Mouse (Mus musculus): Measurements from ENCODE around the gene Rps18.
"Not testable (repeated sequence)": the region's sequence is repeated elsewhere in the genome, so short reads cannot be mapped to it uniquely, and the experiment has no call there.

Rps18 gene

GRCm38 (mm10) chr17:33968489-33968888, 12.7 kb upstream of the Rps18 start:
- DNase-seq (ENCODE audit: low spot score in 2 of 2) = peak in 1 of 2 experiments; percentile 80

DNA sequence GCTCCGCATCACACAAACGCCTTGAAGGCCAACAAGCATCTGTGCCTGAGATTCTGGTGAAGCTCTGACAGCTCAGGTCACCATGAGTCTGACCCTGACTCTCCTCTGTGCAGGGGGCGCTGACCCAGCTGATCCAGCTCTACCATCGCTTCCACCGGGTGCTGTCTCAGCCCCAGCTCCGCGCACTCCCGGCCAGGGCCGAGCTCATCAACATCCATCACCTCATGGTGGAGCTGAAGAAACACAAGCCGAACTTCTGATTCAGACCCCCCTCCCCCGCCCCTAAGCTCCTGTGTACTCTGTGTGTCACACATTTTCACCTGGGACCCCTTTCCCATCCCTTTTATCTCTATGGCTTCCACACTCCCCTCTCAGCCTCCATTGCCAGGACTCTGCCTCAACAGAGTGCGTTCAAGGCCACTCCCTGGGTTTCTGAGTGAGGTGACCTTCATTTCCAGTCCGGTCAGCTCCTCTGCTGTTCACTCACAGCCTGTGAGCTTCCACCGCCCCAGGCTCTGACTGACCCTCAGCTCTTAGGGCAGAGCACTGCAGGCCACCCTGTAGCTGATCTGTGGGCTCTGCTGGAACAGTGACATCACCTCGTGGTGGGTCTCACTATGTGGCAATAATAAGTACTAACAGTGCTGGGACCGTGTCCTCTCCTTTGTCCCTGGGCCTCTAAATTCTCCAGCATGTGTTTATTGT, 10.2 kb upstream of the Rps18 start:
- DNase-seq (ENCODE audit: low spot score in 2 of 2) = no peak

GRCm38 (mm10) chr17:33965082-33965845, 9.5 kb upstream of the Rps18 start:
- no peak for DNase-seq (ENCODE audit: low spot score in 2 of 2)

DNA sequence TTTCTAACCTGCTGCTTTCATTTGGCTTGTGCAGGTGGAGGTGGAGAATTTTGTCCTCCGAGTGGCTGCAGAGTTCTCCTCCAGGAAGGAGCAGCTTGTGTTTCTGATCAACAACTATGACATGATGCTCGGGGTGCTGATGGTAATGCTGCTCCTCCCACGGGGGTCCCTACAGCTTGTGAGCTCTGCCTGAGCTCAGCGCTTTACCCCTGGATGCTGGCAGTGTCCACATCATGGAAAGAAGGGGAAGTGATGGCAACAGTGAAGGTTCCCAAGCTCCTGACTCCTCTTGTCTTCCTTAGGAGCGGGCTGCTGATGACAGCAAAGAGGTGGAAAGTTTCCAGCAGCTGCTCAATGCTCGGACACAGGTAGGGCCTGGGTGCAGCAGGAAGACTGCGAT, 7.1 kb upstream of the Rps18 start:
- no peak for DNase-seq (ENCODE audit: low spot score in 2 of 2)

DNA sequence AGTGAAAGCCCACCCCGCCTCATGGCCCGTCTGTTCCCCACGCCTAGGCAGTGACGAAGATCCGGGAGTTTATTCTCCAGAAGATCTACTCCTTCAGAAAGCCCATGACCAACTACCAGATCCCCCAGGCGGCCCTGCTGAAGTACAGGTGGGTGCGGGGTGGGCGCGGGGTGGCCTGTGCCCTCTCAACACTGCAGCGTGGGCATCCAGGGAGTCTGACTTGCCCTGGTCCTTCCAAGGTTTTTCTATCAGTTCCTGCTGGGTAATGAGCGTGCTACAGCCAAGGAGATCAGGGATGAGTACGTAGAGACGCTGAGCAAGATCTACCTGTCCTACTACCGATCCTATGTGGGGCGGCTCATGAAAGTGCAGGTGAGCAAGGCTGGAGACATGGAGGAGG, 4.1 kb upstream of the Rps18 start:
- no peak for DNase-seq (ENCODE audit: low spot score in 2 of 2)

DNA sequence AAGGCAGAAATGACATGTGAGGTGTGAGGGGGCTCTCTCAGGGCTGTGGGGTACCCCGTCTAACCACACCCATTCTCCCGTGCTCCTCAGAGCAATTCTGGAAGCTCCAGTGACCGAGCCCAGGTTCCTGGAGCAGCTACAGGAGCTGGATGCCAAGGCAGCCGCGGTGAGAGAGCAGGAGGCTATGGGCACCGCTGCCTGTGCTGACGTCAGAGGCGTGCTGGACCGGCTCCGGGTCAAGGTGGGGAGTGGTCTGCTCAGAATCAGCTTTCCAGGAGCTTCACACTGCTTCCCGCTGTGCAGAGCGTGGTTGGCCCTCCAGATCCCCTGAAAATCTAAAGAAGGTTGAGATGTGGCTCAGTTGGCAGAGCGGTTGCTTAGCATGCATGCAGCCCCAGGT, 3.3 kb upstream of the Rps18 start:
- no peak for DNase-seq (ENCODE audit: low spot score in 2 of 2)

GRCm38 (mm10) chr17:33958451-33958850, 2.6 kb upstream of the Rps18 start:
- no peak for DNase-seq (ENCODE audit: low spot score in 2 of 2)

DNA sequence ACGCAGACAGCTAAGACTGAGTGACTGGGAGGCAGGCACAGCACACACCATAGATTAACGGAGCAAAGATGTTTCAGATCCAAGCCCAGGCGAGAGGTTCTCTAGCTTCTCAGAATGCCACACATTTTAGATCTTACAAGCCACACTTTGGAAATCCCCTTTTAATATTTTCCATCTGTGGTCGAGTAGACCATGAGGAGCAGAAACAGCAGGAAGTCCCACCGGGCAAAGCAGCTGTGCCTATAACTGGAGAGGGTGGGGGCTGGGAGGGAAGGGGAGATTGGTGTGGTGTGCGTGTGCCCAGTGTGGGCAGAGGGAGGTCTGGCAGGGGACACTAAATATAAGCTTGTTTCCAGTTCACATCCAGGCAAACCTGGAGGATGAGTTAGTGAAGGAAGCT, 1.7 kb upstream of the Rps18 start:
- DNase-seq (ENCODE audit: low spot score in 2 of 2) = no peak

DNA sequence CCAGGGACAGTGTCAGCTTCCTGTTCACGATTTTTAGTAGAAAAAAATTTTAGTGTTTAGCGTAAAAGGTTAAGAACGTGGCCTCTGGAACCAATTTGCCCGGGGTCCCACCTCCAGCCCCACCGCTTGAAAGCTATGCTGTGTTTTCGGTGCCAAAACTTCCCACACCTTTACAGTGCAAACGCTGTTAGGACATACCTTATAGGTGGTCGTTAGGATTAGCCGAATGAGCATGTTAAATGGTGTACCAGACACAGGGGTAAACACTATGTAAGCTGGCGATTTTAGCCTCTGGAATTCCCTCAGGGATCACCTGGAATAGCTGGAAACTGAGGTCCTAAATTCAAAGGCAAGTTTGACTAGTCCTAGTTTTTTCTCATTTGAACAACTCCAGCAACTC, 535 bp upstream of the Rps18 start:
- DNase-seq (ENCODE audit: low spot score in 2 of 2) = no peak

GRCm38 (mm10) chr17:33954646-33955554, 901 bp downstream of the Rps18 start:
- no peak for DNase-seq (ENCODE audit: low spot score in 2 of 2)

DNA sequence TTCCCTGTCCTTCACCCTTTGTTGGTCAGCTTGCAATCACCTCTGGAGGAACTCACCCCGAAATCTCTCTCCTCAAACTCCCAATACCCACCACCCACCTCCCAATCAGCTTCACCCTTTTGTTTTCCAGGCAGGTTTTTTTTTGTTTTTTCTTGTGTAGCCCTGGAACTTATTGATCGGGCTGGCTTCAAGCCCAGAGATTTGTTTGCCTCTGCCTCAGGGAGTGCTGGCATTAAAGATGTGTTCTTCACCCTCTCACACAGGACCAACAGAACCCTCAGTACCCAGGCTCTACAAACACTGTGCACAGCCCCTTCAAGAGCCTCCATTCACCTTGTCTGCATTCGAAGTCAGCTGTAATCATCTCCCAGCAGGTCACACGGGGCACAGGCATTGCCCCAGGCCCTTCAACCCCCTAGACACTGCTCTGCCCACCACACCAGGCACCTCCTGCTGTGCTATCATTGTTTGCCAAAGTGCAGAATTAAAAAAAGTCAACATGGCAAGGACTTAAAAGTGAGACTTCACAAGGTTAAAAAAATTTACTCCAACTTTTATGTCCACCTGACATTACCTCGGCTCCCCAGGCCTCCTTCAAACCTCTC, 1.7 kb downstream of the Rps18 start:
- DNase-seq (ENCODE audit: low spot score in 2 of 2) = no peak

DNA sequence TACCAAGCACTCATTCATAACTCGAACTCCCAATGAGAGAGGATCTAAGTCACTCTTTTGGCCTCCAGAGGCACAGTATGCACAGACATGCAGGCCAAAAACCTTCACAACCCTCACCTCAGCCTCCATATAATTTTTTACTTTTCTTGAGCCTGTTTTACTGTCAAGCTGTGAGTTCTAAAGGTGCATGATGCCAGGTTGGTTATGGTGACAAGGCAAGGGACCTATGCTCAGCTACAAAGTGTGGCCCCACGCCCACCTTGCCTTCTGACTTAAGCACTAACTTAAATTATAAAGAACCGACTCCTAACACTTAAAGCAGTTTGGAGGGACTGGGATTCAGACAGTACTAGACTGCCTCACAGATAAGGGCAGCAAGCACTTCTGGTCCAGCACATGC, 2.5 kb downstream of the Rps18 start:
- DNase-seq (ENCODE audit: low spot score in 2 of 2) = no peak

DNA sequence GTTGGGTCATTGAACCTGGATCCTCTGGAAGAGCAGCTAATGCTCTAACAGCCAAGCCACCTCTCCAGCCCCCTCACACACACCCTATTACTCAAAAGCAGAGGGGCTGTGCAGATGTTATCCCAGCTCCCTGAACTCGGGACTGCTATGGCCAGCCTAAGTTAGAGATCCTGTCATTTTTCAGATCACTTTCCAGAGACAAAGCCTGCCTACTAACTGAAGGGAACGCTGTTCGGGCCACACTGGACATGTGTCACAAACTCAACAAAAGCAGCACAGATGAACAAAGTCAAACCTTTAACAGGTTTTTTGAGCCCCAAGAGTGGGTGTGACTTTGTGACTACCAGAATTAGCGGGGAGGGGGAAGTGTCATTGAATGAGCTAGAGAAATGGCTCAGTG, 2.9 kb downstream of the Rps18 start:
- no peak for DNase-seq (ENCODE audit: low spot score in 2 of 2)

DNA sequence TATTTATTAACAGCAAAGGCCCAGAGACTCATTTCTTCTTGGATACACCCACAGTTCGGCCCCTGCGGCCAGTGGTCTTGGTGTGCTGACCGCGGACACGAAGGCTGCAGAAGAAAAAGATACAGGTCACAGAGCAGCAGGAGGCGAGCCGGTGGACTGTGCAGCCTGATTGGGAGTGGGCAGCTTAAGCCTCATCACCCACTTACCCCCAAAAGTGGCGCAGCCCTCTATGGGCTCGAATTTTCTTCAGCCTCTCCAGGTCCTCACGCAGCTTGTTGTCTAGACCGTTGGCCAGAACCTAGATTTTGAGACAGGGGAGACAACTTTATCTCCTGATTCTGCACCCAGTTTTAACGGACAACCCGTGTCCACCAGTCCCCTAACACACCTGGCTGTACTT, 3.8 kb downstream of the Rps18 start:
- not testable (repeated sequence) for DNase-seq (ENCODE audit: low spot score in 2 of 2)

DNA sequence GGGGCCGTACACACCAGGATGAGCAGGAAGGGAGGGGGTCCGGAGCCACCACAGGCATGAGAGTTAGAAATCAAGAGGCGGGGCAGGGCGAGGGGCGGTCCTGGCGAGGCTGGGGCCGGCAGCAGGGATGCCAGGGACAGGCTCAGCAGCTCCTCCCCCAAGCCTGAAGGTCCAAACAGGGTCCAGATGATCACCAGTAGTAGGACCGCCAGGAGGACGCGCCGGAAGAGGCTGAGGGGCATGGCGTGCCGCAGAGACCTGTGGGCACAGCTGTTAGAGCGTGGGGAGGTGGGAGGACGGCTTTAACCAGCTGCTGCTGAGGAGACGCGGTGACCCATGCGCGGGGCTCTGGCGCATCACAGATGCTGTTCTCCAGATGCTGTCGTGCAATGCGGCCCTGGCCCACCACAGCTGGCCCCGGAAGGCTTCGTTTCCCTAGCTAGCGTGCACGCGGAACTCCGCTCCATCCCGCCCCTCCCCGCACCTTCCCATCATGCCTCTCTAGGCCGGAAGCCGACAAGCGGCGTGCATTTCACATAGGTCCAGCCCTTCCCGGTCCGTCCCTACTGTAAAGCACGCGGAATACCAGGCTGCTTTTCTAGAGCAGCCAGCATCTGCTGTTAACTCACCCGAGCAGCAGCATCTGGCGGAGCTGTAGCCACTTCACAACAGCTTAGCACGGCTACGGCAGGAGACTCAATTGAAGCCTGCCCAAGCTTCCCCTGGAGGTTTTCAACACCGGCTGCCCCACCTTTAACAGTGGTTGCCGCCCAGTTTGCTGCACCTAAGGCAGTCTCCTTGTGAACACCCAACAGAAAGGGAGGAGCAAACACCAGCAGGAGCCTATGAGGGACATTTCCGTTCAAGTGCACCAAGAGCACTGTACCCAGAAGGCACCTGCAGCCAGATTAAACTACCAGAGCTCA, 4.5 kb downstream of the Rps18 start, which contains the start of gene B3galt4:
Gene B3galt4 (minus strand): TSS at position 468 of the 926 bp plus-strand sequence.
- peak in 1 of 2 experiments; percentile 73 for DNase-seq (ENCODE audit: low spot score in 2 of 2)

DNA sequence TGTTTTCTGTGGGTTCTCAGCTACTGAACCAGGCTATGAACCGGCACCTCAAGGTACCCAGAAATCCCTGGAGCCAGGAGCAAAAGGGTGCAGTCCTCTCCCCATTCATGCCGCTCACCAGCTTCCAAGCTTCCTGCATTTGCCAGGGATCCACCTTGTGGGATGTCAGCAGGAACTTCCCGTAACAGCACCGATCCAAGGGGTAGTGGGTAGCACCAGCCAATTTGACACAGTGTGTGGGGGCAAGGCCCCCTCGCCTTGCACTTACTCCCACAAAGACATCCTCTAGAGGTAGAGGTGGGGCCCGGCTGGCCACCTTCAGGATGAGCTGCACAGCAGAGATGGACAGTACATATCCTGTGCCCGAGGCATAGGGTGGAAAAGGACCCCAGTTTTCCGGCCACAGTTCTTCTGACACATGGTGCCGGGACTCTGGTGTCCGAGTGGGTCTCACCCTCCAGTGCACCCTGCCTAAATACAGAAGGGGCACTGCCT, 5.6 kb downstream of the Rps18 start:
- DNase-seq (ENCODE audit: low spot score in 2 of 2) = no peak

- no peak for DNase-seq (ENCODE audit: low spot score in 2 of 2)
Measured at GRCm38 (mm10) chr17:33948905-33949537, 6.8 kb downstream of the Rps18 start.

GRCm38 (mm10) chr17:33948090-33948904, 7.5 kb downstream of the Rps18 start:
- no peak for DNase-seq (ENCODE audit: low spot score in 2 of 2)

GRCm38 (mm10) chr17:33947430-33948089, 8.2 kb downstream of the Rps18 start:
- no peak for DNase-seq (ENCODE audit: low spot score in 2 of 2)

Data from cerebellum, postnatal 4 days (tissue).